In genomic region chr11:104187766-104188165, GRCm38 (mm10) we compare ENCODE assay signal across 31 mouse cellular contexts. TPM values are rescaled to one million over a fixed set of nuclear protein-coding genes. Genes with fewer than 3 reads are reported as not detected.
"Had no signal": no experiment of that assay in that cellular context is flagged by ENCODE, and none has a peak within 500 bp of the region (broad histone marks: within the 10 kb centered on the region; RNA-seq: fewer than 3 reads in every experiment).

No protein-coding gene starts in this region.

- DNase-seq: kidney, adult 18-20 months; kidney, adult 9 months; kidney, postnatal 25 days; layer of hippocampus, adult 9-11 months; liver, postnatal 0 days; lung, postnatal 10 days; lung, postnatal 36 days; right cerebral cortex, adult 18-20 months; right cerebral cortex, postnatal 14 days; spleen, adult 18-20 months; thymus, adult 2 months; thymus, postnatal 14 days; thymus, postnatal 4 days had no signal

- H3K27ac ChIP-seq: layer of hippocampus, adult 2 months; liver, embryonic 14.5 days; lung, embryonic 15.5 days; midbrain, embryonic 10.5 days; midbrain, embryonic 15.5 days; neural tube, embryonic 12.5 days; neural tube, embryonic 15.5 days; stomach, embryonic 15.5 days had no signal

- ATAC-seq: liver, postnatal 0 days; midbrain, embryonic 15.5 days had no signal

- H3K4me3 ChIP-seq: layer of hippocampus, adult 2 months; lung, embryonic 15.5 days; megakaryocyte, embryonic 14.5 days; midbrain, embryonic 10.5 days; midbrain, embryonic 15.5 days; neural tube, embryonic 12.5 days; neural tube, embryonic 15.5 days; stomach, embryonic 15.5 days had no signal

- H3K27me3 ChIP-seq: lung, embryonic 15.5 days; midbrain, embryonic 15.5 days; neural tube, embryonic 12.5 days; neural tube, embryonic 15.5 days; stomach, embryonic 15.5 days had no signal

- H3K4me1 ChIP-seq: lung, embryonic 15.5 days; midbrain, embryonic 10.5 days; midbrain, embryonic 15.5 days; neural tube, embryonic 12.5 days; neural tube, embryonic 15.5 days; stomach, embryonic 15.5 days had no signal

RNA-seq across cellular contexts. Expression of gene Sppl2c, which starts 1.6 kb away (rescaled TPM):
- total RNA-seq: layer of hippocampus, adult 2 months; layer of hippocampus, postnatal 25 days; left cerebral cortex, adult 18-20 months; left cerebral cortex, postnatal 10 days; left cerebral cortex, postnatal 36 days had no signal
- polyA plus RNA-seq: kidney, embryonic 16.5 days; limb, embryonic 11.5 days; limb, embryonic 14.5 days; liver, embryonic 11.5 days; liver, embryonic 14.5 days; liver, postnatal 0 days; lung, embryonic 15.5 days; midbrain, embryonic 10.5 days; midbrain, embryonic 15.5 days; neural tube, embryonic 12.5 days; neural tube, embryonic 15.5 days; stomach, embryonic 15.5 days had no signal

RNA-seq across cellular contexts. Expression of gene Crhr1, which starts 55.1 kb away (rescaled TPM):
- polyA plus RNA-seq: large intestine, adult 2 months; liver, embryonic 11.5 days; liver, embryonic 14.5 days; liver, postnatal 0 days; lung, embryonic 15.5 days had no signal
